Mouse (Mus musculus): Measurements from ENCODE around the gene Ccdc106.
"Not testable (repeated sequence)": the region's sequence is repeated elsewhere in the genome, so short reads cannot be mapped to it uniquely, and the experiment has no call there.

Gene Ccdc106

GRCm38 (mm10) chr7:5020000-5020681, at the start of gene Ccdc106, which contains the start of gene Zfp865:
Ccdc106 (plus strand) TSS chr7:5020553.
Zfp865 (plus strand) TSS chr7:5020376.
- peak; percentile 99 for DNase-seq

GRCm38 (mm10) chr7:4971068-4971467, 49.3 kb upstream of the Ccdc106 start, which contains the start of gene Sbk3:
Sbk3 (minus strand) TSS chr7:4971168.
- DNase-seq = no peak

- peak; percentile 62 for DNase-seq
These were observed 48.6 kb upstream of the Ccdc106 start for GRCm38 (mm10) chr7:4971710-4972109.

- DNase-seq = peak; percentile 74
These were observed 47.9 kb upstream of the Ccdc106 start for GRCm38 (mm10) chr7:4972321-4973047.

GRCm38 (mm10) chr7:4975455-4975854, 44.9 kb upstream of the Ccdc106 start:
- no peak for DNase-seq

GRCm38 (mm10) chr7:4976832-4977231, 43.5 kb upstream of the Ccdc106 start:
- DNase-seq = no peak

- DNase-seq = no peak
These were observed 32.1 kb upstream of the Ccdc106 start for GRCm38 (mm10) chr7:4988250-4988649.

- no peak for DNase-seq
These were observed 26.9 kb upstream of the Ccdc106 start for GRCm38 (mm10) chr7:4993347-4993998.

GRCm38 (mm10) chr7:4993999-4994788, 26.2 kb upstream of the Ccdc106 start:
- no peak for DNase-seq

GRCm38 (mm10) chr7:4995268-4996002, 24.9 kb upstream of the Ccdc106 start:
- no peak for DNase-seq

GRCm38 (mm10) chr7:4996003-4996895, 24.1 kb upstream of the Ccdc106 start, which contains the start of gene Zfp579:
Zfp579 (minus strand) TSS chr7:4996158.
- DNase-seq = peak; percentile 92

GRCm38 (mm10) chr7:4996934-4997333, 23.4 kb upstream of the Ccdc106 start:
- peak; percentile 34 for DNase-seq

- peak; percentile 68 for DNase-seq
These were observed 20.5 kb upstream of the Ccdc106 start for GRCm38 (mm10) chr7:4999876-5000275.

GRCm38 (mm10) chr7:5002876-5003275, 17.5 kb upstream of the Ccdc106 start:
- not testable (repeated sequence) for DNase-seq

- DNase-seq = no peak
These were observed 12.1 kb upstream of the Ccdc106 start for GRCm38 (mm10) chr7:5008229-5008628.

- DNase-seq = peak; percentile 69
These were observed 7.5 kb upstream of the Ccdc106 start for GRCm38 (mm10) chr7:5012681-5013513.

GRCm38 (mm10) chr7:5014251-5015117, 5.9 kb upstream of the Ccdc106 start, which contains the start of the genes Zfp524 and Fiz1:
Zfp524 (plus strand) TSS chr7:5014415.
Fiz1 (minus strand) TSS chr7:5014697.
- peak; percentile 99 for DNase-seq

- DNase-seq = peak; percentile 95
These were observed 5.0 kb upstream of the Ccdc106 start, which contains the start of gene Gm44973 for GRCm38 (mm10) chr7:5015118-5016001. Gm44973 (plus strand) TSS chr7:5015496.

All from lung, postnatal 36 days (tissue).